Mouse (Mus musculus): ENCODE measurements at regions not wholly inside any gene's neighbourhood (a gene's known extent, or its start where the extent isn't known, plus 50 kb on each side); places are given as distances from the start of the nearest gene placed in this dataset.

DNA sequence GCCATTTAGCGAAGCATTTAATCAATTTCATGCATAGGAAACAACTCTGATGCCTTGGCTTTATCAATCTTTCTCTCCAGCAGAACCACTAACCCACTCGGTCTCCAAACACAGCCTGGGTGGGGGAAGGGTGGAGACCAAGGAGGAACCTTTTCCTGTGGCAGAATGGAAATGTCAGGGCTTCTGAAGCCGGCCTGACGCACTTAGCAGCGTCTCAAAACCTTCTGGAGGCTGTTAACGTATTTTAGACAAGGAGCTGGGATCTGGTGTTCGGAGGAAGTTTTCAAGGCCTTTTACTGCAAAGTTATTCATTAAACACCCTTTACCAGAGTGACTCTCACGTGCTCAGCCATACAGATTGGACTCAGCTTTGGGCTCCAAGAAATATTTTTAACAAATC lies 67.3 kb upstream of the Nr2f2 start:
- DNase-seq, result no peak

DNA sequence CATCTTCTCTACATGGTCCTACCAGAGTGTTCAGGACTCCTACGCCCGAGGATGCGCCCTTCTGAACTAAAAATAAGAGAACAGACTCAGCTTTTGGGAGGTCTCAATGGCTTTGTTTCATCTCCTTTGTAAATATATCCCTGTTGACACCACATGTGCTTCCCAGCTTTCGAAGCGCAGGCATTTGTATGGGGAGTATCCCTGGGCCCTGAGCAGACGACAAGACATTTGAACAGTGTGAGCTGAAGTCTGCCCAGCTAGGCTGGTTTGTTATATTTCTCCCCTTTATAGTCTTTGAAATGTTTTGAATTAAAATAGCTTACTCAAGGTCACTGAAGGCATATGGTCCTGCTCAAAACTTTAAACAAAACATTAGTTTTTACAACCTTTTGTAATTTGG lies 66.8 kb upstream of the Nr2f2 start:
- DNase-seq, result no peak

DNA sequence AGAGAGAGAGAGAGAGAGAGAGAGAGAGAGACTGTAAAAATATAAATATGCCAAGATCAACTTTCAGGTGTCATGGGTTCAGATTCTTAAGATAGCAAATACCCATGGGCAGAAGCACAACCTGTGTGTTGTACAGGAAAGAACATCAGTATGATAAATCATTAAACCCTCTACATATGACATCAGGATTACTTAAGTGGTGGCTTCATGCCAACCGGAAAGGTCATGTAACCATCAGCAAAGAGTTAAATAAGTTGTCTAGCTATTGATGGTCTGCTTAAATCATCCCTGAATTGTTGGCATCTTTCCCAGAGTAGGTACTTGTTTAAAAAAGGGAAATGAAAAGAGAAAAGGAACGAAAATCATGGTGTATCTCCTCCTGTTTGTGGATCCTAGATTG lies 65.2 kb upstream of the Nr2f2 start:
- DNase-seq, result no peak

DNA sequence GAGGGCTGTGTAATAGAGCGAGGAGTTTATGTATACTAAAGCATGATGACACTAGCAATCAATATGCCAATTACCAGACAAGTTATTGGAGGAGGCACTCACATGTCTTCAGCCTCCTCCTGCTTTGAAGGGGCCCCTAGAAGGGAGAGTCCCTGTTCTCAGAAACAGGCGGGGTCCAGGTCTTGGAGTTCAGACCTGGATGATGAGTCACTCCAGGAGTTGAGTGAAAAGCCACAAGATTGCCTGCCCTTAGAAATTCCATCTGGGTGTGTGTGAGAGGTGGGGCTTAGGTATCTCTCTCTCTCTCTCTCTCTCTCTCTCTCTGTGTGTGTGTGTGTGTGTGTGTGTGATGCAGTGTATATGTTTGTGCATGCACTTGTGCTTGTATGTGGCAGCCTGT lies 62.8 kb upstream of the Nr2f2 start:
- no peak for DNase-seq

DNA sequence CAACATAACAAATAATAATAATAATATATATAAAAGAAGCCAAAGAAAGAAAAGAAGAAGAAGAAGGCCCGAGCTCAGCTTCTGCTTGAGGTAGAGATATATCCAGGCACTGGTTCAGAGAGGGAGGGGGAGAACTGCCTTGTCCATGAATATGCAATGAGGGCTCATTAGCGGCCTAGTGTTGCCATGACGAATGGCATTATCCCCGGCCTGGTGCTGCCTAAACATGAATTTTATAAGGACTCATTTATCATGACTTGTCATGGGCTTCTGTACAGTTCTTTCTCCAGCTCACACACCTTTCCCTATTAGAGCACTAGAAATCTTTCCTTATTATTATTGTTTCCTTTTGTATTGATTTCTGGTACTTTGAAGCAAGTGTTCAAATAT lies 57.7 kb upstream of the Nr2f2 start:
- no peak for DNase-seq

DNA sequence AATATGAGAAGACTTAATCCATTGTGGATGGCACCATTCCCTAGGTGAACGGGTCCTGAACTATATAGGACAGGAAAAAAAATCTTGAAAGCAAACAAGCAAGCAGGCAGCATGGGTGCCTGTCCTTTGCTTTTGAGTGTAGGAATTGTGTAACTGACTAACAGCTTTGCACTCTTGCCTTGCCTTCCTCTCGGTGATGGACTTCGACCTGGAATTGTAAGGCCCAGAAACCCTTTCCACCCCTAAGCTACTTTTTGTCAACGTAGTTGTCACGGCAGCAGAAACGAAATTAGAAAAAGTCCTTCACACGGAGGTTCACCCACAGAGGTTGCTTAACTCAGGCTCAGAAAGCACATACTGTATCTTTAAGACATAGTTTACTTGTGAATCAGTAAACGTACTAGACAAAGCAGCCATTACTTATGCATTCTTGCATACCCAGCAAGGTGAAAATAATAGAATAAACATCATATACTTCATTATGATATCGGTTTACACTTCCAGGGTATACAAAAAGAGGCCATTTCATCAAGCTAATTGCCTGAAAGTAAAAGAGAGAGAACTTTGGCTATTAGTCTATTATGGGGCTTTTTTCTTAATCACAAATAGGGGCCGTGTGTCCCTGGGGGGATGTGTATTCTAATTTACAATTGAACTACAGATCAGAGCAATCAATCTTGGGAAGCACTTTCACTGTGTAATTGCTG lies 57.1 kb upstream of the Nr2f2 start:
- no peak for DNase-seq

DNA sequence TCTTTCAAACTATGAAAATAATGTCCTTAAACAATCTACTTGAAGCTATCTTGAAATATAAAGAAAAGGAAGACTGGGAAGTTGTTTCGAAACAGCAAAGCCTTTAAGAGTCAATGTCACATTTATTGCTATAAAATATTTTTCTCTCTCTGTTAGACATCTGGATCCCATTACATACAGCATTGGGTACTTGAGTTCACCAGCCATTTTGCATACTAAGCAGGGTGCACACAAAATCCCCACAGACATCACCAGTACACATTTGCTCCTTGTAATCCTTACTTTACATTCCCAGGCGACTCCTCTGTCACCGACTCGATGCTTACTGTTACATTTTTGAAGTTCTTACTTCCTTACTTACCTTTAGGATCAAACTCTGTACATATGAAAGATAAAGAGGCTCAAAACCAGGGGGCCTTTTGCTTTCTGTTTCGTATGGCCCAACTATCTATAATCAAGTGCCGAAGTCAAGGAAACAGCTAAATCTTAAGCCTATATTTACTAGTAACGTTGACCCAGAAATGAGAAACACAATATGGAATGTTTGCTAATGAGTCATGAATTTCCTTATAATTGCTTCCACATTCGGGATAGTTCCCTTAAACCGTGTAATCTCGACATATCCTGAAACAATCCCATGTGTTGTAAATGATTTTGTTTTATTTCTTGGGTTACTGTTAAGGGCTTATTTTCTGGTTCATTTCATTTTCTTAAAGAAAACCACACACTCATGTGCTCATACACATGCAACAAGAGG lies 49.8 kb upstream of the Nr2f2 start:
- no peak for DNase-seq

Data from thymus, postnatal 4 days (tissue).